Mouse (Mus musculus) forebrain, postnatal 0 days (tissue): Measurements from ENCODE around the gene Tfr2. TPM values are rescaled to one million over a fixed set of nuclear protein-coding genes. Genes with fewer than 3 reads are reported as not detected.
A peak's percentile ranks its signal among the peaks of the same experiment; 100 is the strongest.

Experiments used
- ATAC-seq: fragments of 200-750 bp; cut with Nextera tagmentation; 2 replicates; pipeline ENCODE4 v1.8.0; 2017; ENCODE audit warnings: mild to moderate bottlenecking, moderate library complexity
- DNase-seq: peaks from one replicate; pipeline ENCODE4 v3.0.0-alpha.2; 2015
- H3K27ac ChIP-seq: fragments of 300-500 bp; sonication (generic); 2 replicates; pipeline ENCODE4 v1.5.1; 2014; ENCODE audit warnings: low read depth, mild to moderate bottlenecking, antibody characterized with exemption, low read length, moderate library complexity, mixed read lengths
- H3K27me3 ChIP-seq: fragments of 300-500 bp; sonication (generic); 2 replicates; pipeline ENCODE4 v1.6.1; 2014; ENCODE audit warnings: mild to moderate bottlenecking, low read length, mixed read lengths; ENCODE audit not compliant: insufficient read depth
- H3K36me3 ChIP-seq: fragments of 300-500 bp; sonication (generic); 2 replicates; pipeline ENCODE4 v1.6.1; 2014; ENCODE audit warnings: mild to moderate bottlenecking, moderate library complexity; ENCODE audit not compliant: insufficient read depth
- H3K4me1 ChIP-seq: fragments of 300-500 bp; sonication (generic); 2 replicates; pipeline ENCODE4 v1.6.1; 2014; ENCODE audit warnings: antibody characterized with exemption; ENCODE audit not compliant: insufficient read depth
- H3K4me2 ChIP-seq: fragments of 300-500 bp; sonication (generic); 2 replicates; pipeline ENCODE4 v1.6.1; 2014; ENCODE audit warnings: low read depth, mild to moderate bottlenecking, moderate library complexity
- H3K4me3 ChIP-seq: fragments of 300-500 bp; sonication (generic); 2 replicates; pipeline ENCODE4 v1.5.1; 2014; ENCODE audit warnings: low read depth, low read length, mixed read lengths
- H3K9ac ChIP-seq: fragments of 300-500 bp; sonication (generic); 2 replicates; pipeline ENCODE4 v1.6.1; 2014; ENCODE audit warnings: mild to moderate bottlenecking
- H3K9me3 ChIP-seq: fragments of 300-500 bp; sonication (generic); 2 replicates; pipeline ENCODE4 v1.6.1; 2016; ENCODE audit warnings: low read length
- CTCF ChIP-seq: sonication (generic); IDR thresholded peaks from 2 replicates; pipeline ENCODE4 v1.5.1; 2016; ENCODE audit warnings: antibody characterized with exemption, control low read depth, low read depth
- WGBS: fragments of 180-500 bp; shearing (Covaris S2); extraction: QIAGEN DNeasy Blood & Tissue Kit; methylation state at CpG from one replicate; pipeline ENCODE4 v1.1.7; 2014; 5-methylcytosine and 5-hydroxymethylcytosine counted together
- polyA plus RNA-seq: library from polyadenylated mRNA; unstranded; fragments of >200 nt; fragmentation: Nextera tagmentation; extraction: Ambion mirVana; gene quantifications from 2 replicates; pipeline ENCODE4 v1.2.1, GENCODE M21; 2015
- total RNA-seq: library from RNA; depleted of rRNA; stranded (reverse); fragments of >200 nt; gene quantifications from 2 replicates; pipeline ENCODE4 v1.2.3, GENCODE M21; 2014

The Tfr2 gene
- total and polyA plus RNA-seq, 2 experiments from 2014 or later = 11.7 to 16.3 TPM

GRCm38 (mm10) chr5:137599600-137599999 lies 30.0 kb downstream of the Tfr2 start:
- Histone ChIP-seq H3K27ac (no peak overlapping the region), H3K4me3 (peak overlapping the region; percentile 74), H3K36me3 (no peaks in the 10 kb centered on the region), H3K4me1 (peaks cover 16% of the 10 kb centered on the region), H3K27me3 (no peaks in the 10 kb centered on the region), H3K9ac (peak overlapping the region; percentile 87), H3K4me2 (peak overlapping the region; percentile 98), H3K9me3 (no peaks in the 10 kb centered on the region)
- DNase-seq (no peak), ATAC-seq (no peak)
- no peak for TF ChIP-seq CTCF
- WGBS = 63% methylated on average over 9 of the region's 9 CpGs

DNA sequence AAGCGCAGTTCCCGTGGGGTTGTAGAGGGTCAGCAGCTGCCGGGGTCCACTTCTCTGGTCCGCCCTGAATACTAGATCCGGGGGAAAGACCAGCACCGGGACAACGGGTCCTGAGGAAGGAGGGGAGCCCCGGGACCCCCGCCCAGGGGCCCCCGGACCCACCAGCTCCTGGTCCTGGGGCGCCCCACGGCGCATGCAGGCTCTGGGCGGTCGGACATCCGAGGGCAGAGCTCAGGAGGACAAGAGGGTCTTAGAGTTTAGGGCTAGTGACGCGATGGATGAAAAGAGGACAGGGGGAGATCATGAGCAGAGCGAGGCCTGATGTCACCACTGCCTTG lies 30.6 kb downstream of the Tfr2 start:
- peak overlapping the region; percentile 75; the same call in 1 of the 2 replicates for H3K27ac ChIP-seq
- WGBS = 1% methylated on average over 19 of the region's 19 CpGs
- H3K36me3 ChIP-seq = no peaks in the 10 kb centered on the region
- H3K4me3 ChIP-seq = peak overlapping the region; percentile 74
- H3K4me1 ChIP-seq = peaks cover 16% of the 10 kb centered on the region
- DNase-seq (no peak), ATAC-seq (0 out of 2 replicates have a peak, but pooled peaks have one; percentile 1)
- peak overlapping the region; percentile 87 for H3K9ac ChIP-seq
- H3K4me2 ChIP-seq = peak overlapping the region; percentile 98
- no peaks in the 10 kb centered on the region for H3K27me3 ChIP-seq
- H3K9me3 ChIP-seq = no peaks in the 10 kb centered on the region
- no peak; the same call in none of the 2 replicates for TF ChIP-seq CTCF

- TF ChIP-seq CTCF = no peak
- H3K36me3 ChIP-seq = no peaks in the 10 kb centered on the region
Measured at GRCm38 (mm10) chr5:137600619-137601364, 31.2 kb downstream of the Tfr2 start, which contains the start of gene Mospd3. Gene Mospd3 (minus strand): TSS chr5:137601058.

GRCm38 (mm10) chr5:137601365-137601729 lies 31.7 kb downstream of the Tfr2 start:
- DNase-seq = no peak
- ATAC-seq = no peak
- Histone ChIP-seq H3K36me3 (no peaks in the 10 kb centered on the region), H3K9ac (peak overlapping the region; percentile 87; the same call in 1 of the 2 replicates), H3K4me3 (peak overlapping the region; percentile 74), H3K4me2 (peak overlapping the region; percentile 98), H3K27me3 (no peaks in the 10 kb centered on the region), H3K9me3 (no peaks in the 10 kb centered on the region), H3K4me1 (peaks cover 16% of the 10 kb centered on the region), H3K27ac (no peak overlapping the region)
- under 1% methylated on average over 22 of the region's 22 CpGs for WGBS
- no peak for TF ChIP-seq CTCF

More at GRCm38 (mm10) chr5:137600619-137601364, 31.2 kb downstream of the Tfr2 start, which contains the start of gene Mospd3:
- Histone ChIP-seq H3K27ac (peak within 1 kb of the TSS; percentile 75), H3K9me3 (no peaks in the 10 kb centered on the region), H3K4me2 (peak within 1 kb of the TSS; percentile 98), H3K27me3 (no peaks in the 10 kb centered on the region), H3K4me3 (peak within 1 kb of the TSS; percentile 74), H3K4me1 (peaks cover 16% of the 10 kb centered on the region), H3K9ac (peak within 1 kb of the TSS; percentile 87)
- WGBS = 1% methylated on average over 41 of the region's 41 CpGs
- ATAC-seq (peak; percentile 98), DNase-seq (peak; percentile 98)

GRCm38 (mm10) chr5:137607860-137608653 lies 38.4 kb downstream of the Tfr2 start:
- 20% methylated on average over 26 of the region's 26 CpGs for WGBS
- ATAC-seq (no peak), DNase-seq (no peak)
- Histone ChIP-seq H3K27me3 (peaks cover 6% of the 10 kb centered on the region; the same call in 1 of the 2 replicates), H3K27ac (no peak overlapping the region), H3K9ac (no peak overlapping the region), H3K9me3 (no peaks in the 10 kb centered on the region), H3K4me2 (peak overlapping the region; percentile 31; the same call in 1 of the 2 replicates), H3K36me3 (no peaks in the 10 kb centered on the region), H3K4me1 (no peaks in the 10 kb centered on the region), H3K4me3 (no peak overlapping the region)
- TF ChIP-seq CTCF = no peak

DNA sequence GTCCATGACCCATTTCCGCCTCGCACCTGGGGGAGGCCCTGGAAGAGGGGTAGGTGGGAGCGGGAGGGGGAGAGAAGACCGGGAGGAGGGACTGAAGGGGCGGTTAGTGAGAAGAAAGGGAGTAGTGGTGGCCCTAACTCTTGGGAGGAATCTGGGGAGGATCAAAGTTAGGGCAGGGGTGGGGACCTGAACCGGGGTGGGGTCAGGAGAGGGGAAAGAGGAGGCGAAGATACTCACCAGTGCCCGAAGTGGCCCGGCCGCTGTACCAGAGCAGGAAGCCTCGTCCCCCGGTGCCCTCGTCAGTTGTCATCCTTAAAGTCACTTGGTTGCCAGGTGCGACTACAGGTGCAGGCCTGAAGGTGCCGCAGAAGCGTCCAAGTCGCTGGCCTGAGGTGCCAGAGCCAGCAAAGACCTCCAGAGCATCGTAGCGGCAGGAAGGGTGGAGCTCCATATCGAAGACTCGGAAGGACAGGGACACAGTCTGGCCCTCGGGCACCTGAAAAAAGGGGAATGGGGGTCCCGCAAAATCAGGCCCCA lies 39.1 kb downstream of the Tfr2 start:
- H3K4me3 ChIP-seq = no peak overlapping the region
- peak overlapping the region; percentile 31; the same call in 1 of the 2 replicates for H3K4me2 ChIP-seq
- no peaks in the 10 kb centered on the region for H3K9me3 ChIP-seq
- H3K9ac ChIP-seq = no peak overlapping the region
- DNase-seq (no peak), ATAC-seq (no peak)
- H3K27me3 ChIP-seq = peaks cover 6% of the 10 kb centered on the region; the same call in 1 of the 2 replicates
- no peak for TF ChIP-seq CTCF
- no peaks in the 10 kb centered on the region for H3K4me1 ChIP-seq
- WGBS = 21% methylated on average over 23 of the region's 23 CpGs
- no peaks in the 10 kb centered on the region for H3K36me3 ChIP-seq
- no peak overlapping the region for H3K27ac ChIP-seq
